Mouse (Mus musculus): Measurements from ENCODE around the gene Arhgap8. TPM values are rescaled to one million over a fixed set of nuclear protein-coding genes. Genes with fewer than 3 reads are reported as not detected.
"Not testable (repeated sequence)": the region's sequence is repeated elsewhere in the genome, so short reads cannot be mapped to it uniquely, and the experiment has no call there.

The Arhgap8 gene
- total RNA-seq, 2 experiments from 2014 or later, result not detected

- no peak for ATAC-seq (replicated peaks; ENCODE audit: low FRiP score, poor library complexity, severe bottlenecking)
These were observed 27.2 kb upstream of the Arhgap8 start for GRCm38 (mm10) chr15:84692645-84693044.

DNA sequence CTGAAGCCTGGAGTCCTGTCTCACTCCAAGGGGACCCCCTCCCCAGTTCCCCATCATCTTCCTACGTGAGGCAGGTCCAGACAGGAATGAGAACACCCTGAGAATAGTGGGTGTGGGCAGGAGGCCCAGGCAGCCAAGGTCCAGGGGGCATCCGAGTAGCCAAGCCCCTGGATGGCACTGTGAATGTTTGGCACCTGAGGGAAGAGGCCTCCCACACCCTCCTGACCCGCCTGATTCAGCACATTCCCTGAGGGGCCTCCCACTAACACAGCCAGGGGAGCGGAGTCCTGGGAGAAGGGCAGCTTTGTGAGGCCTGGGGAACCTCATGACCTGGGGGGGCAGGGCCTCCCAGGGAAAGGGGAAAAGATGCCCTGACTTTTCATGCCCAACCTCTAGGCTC, 23.8 kb upstream of the Arhgap8 start:
- no peak for ATAC-seq (replicated peaks; ENCODE audit: low FRiP score, poor library complexity, severe bottlenecking)

- ATAC-seq (replicated peaks; ENCODE audit: low FRiP score, poor library complexity, severe bottlenecking), result no peak
These were observed 22.2 kb upstream of the Arhgap8 start for GRCm38 (mm10) chr15:84697611-84698011.

- no peak for ATAC-seq (replicated peaks; ENCODE audit: low FRiP score, poor library complexity, severe bottlenecking)
These were observed 21.7 kb upstream of the Arhgap8 start for GRCm38 (mm10) chr15:84698189-84698588.

- ATAC-seq (replicated peaks; ENCODE audit: low FRiP score, poor library complexity, severe bottlenecking), result no peak
These were observed 19.6 kb upstream of the Arhgap8 start for GRCm38 (mm10) chr15:84700147-84700794.

DNA sequence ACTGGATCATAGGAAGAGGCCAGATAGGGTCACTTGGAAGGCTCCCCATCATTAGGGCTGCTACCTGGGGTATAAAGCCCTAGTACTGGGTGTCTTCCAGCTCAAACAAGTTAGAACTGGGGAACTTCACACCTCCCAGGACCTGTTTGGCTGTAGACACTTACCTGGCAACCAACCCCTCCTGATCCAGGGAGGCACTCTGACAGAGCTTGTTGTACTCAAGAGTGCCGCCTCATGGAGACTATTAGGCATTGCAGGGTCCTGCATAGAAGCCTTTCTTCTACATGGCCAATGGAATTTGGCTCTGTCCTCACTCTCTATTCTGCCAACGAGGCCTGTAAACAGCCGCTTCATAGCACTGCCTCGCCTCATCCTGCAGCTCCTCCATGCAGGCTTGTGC, 17.9 kb upstream of the Arhgap8 start:
- ATAC-seq (replicated peaks; ENCODE audit: low FRiP score, poor library complexity, severe bottlenecking), result no peak

DNA sequence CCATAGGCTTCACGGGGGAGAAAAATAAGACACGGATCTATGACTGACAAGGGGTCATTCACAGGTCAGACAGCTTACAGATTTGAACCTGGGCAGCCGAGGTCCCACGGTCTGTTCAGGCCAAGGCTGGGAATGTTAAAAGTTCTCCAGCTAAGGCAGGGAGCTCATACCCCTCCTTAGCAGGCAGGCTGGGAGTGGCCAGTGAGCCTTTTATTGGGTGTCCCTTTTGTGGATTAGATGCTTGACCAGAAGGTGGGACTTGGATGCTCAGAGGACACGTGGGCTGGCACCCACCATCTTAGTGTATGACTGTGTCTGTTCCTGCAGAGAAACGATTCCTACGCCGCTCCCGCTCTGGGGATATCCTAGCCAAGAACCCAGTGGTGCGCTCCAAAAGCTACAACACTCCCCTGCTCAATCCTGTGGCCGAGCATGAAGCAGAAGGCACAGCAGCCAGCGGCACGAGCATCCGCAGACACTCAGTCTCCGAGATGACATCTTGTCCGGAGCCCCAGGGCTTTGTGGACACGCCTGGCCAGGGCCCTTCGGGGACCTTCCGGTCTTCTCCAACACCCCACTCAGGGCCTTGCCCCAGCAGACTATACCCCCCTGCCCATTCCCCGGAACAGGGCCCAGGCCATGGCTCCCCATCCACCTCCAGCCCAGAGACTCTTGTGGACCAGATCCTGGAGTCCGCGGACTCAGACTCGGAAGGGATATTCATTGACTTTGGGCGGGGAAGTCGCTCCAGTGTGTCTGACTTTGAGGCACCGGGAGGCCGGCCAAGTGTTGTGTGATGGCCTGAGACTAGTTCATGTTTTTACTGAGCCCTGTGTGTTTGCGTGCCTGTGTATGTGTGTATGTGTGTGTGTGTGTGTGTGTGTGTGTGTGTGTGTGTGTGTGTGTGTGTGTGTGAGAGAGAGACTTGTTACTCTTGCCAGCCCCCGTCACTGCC, 17.2 kb upstream of the Arhgap8 start:
- no peak for ATAC-seq (replicated peaks; ENCODE audit: low FRiP score, poor library complexity, severe bottlenecking)

- no peak for ATAC-seq (replicated peaks; ENCODE audit: low FRiP score, poor library complexity, severe bottlenecking)
These were observed 15.9 kb upstream of the Arhgap8 start for GRCm38 (mm10) chr15:84703992-84704391.

DNA sequence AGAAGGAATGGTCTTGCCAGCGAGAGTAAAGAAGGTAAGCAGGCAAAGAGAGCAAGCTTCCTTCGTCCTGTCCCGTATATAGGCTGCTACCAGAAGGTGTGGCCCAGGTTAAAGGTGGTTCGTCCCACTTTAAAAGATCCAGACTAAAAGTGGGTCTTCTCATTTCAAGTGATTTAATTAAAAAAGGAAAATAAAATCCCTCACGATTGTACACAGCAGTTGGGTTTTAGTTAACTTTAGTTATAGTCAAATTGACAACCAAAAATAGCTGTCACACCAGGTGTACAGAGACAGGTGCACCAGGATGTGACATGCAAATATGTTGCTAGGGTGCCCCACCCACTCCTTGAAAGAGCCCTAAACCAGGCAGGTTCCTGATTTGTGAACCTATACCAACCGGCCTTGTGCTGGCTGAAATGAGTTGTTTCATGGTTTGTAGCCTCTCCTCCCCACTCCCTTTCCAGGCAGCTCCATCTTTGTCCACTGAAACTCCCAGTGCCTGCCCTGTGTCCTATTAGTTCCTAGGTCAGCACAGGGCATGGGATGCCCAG, 14.4 kb upstream of the Arhgap8 start:
- no peak for ATAC-seq (replicated peaks; ENCODE audit: low FRiP score, poor library complexity, severe bottlenecking)

DNA sequence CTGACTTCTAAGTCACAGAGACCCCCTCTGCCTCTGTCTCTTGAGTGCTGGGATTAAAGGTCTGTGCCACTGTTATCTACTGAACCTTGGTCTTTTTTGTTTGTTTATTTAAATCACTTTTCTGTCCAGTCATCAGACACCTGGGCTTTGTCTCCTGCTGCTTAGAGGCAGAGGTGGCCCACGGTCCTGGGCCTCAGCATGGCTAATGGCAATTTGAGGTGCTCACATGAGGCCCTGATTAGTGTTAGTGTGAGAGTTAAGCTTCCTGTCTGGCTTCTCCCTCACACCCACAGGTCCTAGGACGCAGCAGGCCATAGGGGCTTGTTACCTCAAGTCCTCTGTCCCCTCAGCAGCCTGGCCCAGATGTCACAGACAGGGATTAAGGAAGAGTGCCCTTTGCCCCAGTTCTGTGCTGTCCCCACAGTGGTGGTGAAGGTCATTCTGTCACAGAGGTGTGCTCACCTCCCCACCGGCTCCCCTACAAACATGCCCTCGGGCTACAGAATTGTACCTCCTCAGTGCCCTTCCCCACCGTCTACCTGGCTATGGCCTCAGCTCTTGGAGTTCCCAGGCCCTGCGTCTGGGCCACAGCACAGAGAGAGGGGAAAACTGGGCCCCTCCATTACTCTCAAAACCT, 12.8 kb upstream of the Arhgap8 start:
- no peak for ATAC-seq (replicated peaks; ENCODE audit: low FRiP score, poor library complexity, severe bottlenecking)

- ATAC-seq (replicated peaks; ENCODE audit: low FRiP score, poor library complexity, severe bottlenecking), result no peak
These were observed 7.1 kb upstream of the Arhgap8 start for GRCm38 (mm10) chr15:84712566-84713405.

DNA sequence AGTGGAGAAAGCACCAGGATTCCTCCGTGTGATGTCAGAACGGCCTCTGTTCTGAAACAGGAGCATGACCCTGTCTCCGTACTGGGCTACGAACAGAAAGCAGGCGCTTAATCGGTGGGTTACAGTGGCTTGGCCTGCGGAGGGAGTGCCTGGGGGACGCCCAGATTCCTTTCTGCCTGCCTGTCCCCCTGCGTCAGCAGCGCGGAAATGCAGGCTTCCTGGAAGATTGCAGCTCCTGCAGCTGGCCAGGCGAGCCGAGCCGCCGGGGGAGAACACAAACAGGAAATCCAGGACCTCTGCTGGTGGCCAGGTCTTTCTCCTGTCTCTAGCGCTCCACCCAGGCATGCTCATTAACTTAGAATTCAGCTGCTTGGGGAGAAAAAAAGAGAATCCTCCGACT, 5.1 kb upstream of the Arhgap8 start:
- ATAC-seq (replicated peaks; ENCODE audit: low FRiP score, poor library complexity, severe bottlenecking), result no peak

DNA sequence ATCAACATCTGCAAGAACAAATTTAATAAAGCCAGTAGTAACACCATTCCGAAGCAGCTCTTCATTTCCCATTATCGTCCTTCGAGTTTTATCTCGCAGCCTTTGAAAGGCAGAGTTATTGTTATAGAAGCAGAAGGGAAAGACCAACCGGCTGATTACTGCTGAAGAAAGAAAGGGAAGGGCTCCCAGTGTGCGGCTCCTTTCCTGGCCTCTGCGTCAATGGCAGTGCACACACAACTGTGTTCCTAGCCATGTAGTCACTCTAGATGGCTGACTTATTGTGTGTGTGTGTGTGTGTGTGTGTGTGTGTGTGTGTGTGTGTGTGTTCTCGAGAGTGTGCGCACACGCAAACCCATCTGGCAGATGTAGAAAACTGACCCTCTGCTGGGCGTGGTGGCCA, 4.7 kb upstream of the Arhgap8 start:
- ATAC-seq (replicated peaks; ENCODE audit: low FRiP score, poor library complexity, severe bottlenecking), result no peak

- not testable (repeated sequence) for ATAC-seq (replicated peaks; ENCODE audit: low FRiP score, poor library complexity, severe bottlenecking)
These were observed 2.1 kb upstream of the Arhgap8 start for GRCm38 (mm10) chr15:84717570-84718270.

DNA sequence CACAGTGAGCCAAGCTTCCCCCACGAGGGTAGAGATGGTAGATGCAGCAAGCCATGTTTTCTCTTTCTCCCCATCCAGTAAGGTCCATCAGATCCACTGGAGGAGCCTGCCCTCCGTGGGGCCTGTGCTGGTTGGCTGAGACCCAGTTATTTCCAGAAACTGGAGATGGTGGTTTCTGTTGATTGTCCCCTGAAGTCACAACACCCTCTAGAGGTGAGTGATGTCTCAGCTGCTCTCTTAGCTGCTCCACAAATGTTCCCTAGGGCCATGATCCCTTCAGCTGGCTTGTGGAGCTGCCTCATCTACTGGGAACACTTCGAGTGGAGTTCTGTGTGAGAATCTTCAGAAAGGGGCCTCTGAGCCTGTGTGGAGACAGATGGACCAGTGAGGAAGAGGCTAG, 1.1 kb upstream of the Arhgap8 start:
- no peak for ATAC-seq (replicated peaks; ENCODE audit: low FRiP score, poor library complexity, severe bottlenecking)

GRCm38 (mm10) chr15:84720291-84721204, 696 bp downstream of the Arhgap8 start:
- no peak for ATAC-seq (replicated peaks; ENCODE audit: low FRiP score, poor library complexity, severe bottlenecking)

GRCm38 (mm10) chr15:84723656-84724055, 3.8 kb downstream of the Arhgap8 start:
- not testable (repeated sequence) for ATAC-seq (replicated peaks; ENCODE audit: low FRiP score, poor library complexity, severe bottlenecking)

DNA sequence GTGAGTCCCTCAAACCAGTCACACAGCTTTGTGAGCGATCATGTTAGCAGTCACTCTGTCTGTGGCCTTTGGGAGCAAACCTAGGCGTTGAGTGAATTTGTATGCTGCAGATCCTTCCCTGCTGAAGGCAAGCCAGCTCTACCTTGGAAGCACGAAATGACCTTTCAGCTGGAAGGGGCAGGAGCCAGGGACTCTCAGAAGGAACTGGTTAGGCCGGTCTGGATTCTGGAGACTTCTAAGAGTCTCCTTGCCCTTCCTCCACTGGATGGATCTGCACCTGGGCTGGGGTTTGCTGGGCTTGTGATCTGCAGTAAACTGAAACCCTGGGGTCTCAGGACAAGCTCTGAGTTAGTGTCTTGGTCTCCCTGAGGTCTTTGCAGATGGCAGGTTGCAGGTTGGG, 4.3 kb downstream of the Arhgap8 start:
- no peak for ATAC-seq (replicated peaks; ENCODE audit: low FRiP score, poor library complexity, severe bottlenecking)

Measured in erythroblast, adult 5-6 weeks (primary cell).